Mouse (Mus musculus) spleen, adult 2 months (tissue): ENCODE results near the gene Ccr2. TPM values are rescaled to one million over a fixed set of nuclear protein-coding genes. Genes with fewer than 3 reads are reported as not detected.

Source experiments
- DNase-seq, 2 experiments: peaks; one replicate each; pipeline versions ENCODE4 v3.0.0 to v3.0.0-alpha.2; 2012 to 2021; ENCODE audit warnings: low spot score in 2 of 2, low read depth in 1 of 2
- H3K27ac ChIP-seq: fragments of 200-500 bp; 2 replicates; pipeline ENCODE4 v1.5.1; 2012; ENCODE audit warnings: low read length, inconsistent platforms; ENCODE audit not compliant: insufficient read depth
- H3K27me3 ChIP-seq: fragments of 200-500 bp; 2 replicates; pipeline ENCODE4 v1.6.1; 2012; ENCODE audit warnings: mild to moderate bottlenecking, moderate library complexity, low read length, inconsistent platforms; ENCODE audit not compliant: control insufficient read depth, insufficient read depth
- H3K36me3 ChIP-seq: fragments of 200-500 bp; 2 replicates; pipeline ENCODE4 v1.6.1; 2012; ENCODE audit warnings: mild to moderate bottlenecking, low read length, inconsistent platforms; ENCODE audit not compliant: control insufficient read depth, insufficient read depth
- H3K4me1 ChIP-seq: fragments of 200-500 bp; 2 replicates; pipeline ENCODE4 v1.6.1; 2011; ENCODE audit warnings: inconsistent platforms; ENCODE audit not compliant: control insufficient read depth, insufficient read depth, insufficient read length
- H3K4me3 ChIP-seq: fragments of 200-500 bp; 2 replicates; pipeline ENCODE4 v1.5.1; 2011; ENCODE audit warnings: mild to moderate bottlenecking, inconsistent platforms; ENCODE audit not compliant: insufficient read depth, insufficient read length; ENCODE audit errors: extremely low read depth
- CTCF ChIP-seq: fragments of 200-500 bp; IDR thresholded peaks from 2 replicates; pipeline ENCODE4 v1.5.1; 2011; ENCODE audit warnings: mild to moderate bottlenecking, inconsistent platforms; ENCODE audit not compliant: insufficient read depth, insufficient read length, insufficient replicate concordance; ENCODE audit errors: extremely low read depth
- POLR2A ChIP-seq: fragments of 200-500 bp; IDR thresholded peaks from 2 replicates; pipeline ENCODE4 v1.6.1; 2011; ENCODE audit warnings: low read depth, low read length, inconsistent platforms
- WGBS: fragments of 180-500 bp; shearing (Covaris S2); methylation state at CpG from one replicate; pipeline ENCODE4 v1.1.7; 2018; 5-methylcytosine and 5-hydroxymethylcytosine counted together
- polyA plus RNA-seq: library from polyadenylated mRNA; depleted of rRNA; stranded (reverse); fragments of >200 nt; gene quantifications from 2 replicates; pipeline ENCODE4 v1.2.3, GENCODE M21; 2012; rRNA removed

The Ccr2 gene
- polyA plus RNA-seq, 1 experiment, result 3.7 TPM

DNA sequence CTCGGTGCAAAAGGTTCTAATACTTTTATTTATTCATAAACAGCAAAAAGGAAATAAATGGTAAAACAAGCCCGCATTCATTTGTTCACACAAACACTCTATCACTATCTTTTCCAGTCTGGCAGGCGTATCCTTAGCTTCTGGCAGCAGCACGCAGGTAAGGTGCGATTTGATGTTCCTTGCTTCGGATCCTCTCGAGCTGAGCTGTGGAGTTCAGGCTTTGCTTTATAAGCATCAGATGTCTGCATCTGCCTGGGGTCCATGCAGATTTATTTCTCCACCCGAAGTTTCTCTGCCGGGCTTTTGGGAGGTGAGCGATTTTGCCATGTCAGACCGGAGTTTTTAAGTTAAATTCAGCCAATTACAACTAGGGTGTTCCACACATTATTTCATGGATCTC, 35.9 kb downstream of the Ccr2 start:
- 79% methylated on average over 11 of the region's 11 CpGs for WGBS
- H3K27ac ChIP-seq, result no peak overlapping the region
- H3K4me1 ChIP-seq, result no peaks in the 10 kb centered on the region
- no peak overlapping the region for H3K4me3 ChIP-seq
- no peak for DNase-seq
- TF ChIP-seq POLR2A (no peak), CTCF (no peak)
- no peaks in the 10 kb centered on the region for H3K27me3 ChIP-seq
- H3K36me3 ChIP-seq, result no peaks in the 10 kb centered on the region

GRCm38 (mm10) chr9:124138055-124138775, 36.5 kb downstream of the Ccr2 start:
- DNase-seq, result no peak

GRCm38 (mm10) chr9:124143678-124144077, 41.9 kb downstream of the Ccr2 start:
- Histone ChIP-seq H3K4me1 (peaks cover 2% of the 10 kb centered on the region; the same call in 1 of the 2 replicates), H3K27me3 (no peaks in the 10 kb centered on the region), H3K4me3 (no peak overlapping the region), H3K27ac (no peak overlapping the region; the same call in 1 of the 2 replicates), H3K36me3 (no peaks in the 10 kb centered on the region)
- DNase-seq, result peak in 1 of 2 experiments; percentile 40
- 11% methylated on average over 1 of the region's 1 CpGs for WGBS
- TF ChIP-seq CTCF (no peak), POLR2A (no peak)

More at GRCm38 (mm10) chr9:124138055-124138775, 36.5 kb downstream of the Ccr2 start:
- Histone ChIP-seq H3K36me3 (no peaks in the 10 kb centered on the region), H3K4me3 (no peak overlapping the region), H3K27me3 (no peaks in the 10 kb centered on the region), H3K27ac (no peak overlapping the region), H3K4me1 (0 out of 2 replicates have a peak, but pooled peaks cover 2% of the 10 kb centered on the region)
- 69% methylated on average over 4 of the region's 4 CpGs for WGBS
- TF ChIP-seq POLR2A (no peak), CTCF (no peak)

GRCm38 (mm10) chr9:124146307-124146706, 44.6 kb downstream of the Ccr2 start:
- peaks cover 2% of the 10 kb centered on the region; the same call in 1 of the 2 replicates for H3K4me1 ChIP-seq
- H3K36me3 ChIP-seq, result no peaks in the 10 kb centered on the region
- H3K27ac ChIP-seq, result no peak overlapping the region
- H3K4me3 ChIP-seq, result no peak overlapping the region
- H3K27me3 ChIP-seq, result no peaks in the 10 kb centered on the region
- no peak for DNase-seq
- TF ChIP-seq POLR2A (no peak), CTCF (no peak)

Other genes starting within 250 kb of the Ccr2 start
- 3.2 and 3.5 TPM in 2 replicates for gene Xcr1, start 239.9 kb upstream of the Ccr2 start, polyA plus RNA-seq
- 4.2 and 4.4 TPM in 2 replicates for gene Ccr1, start 133.3 kb upstream of the Ccr2 start, polyA plus RNA-seq
- 0.41 and 0.53 TPM in 2 replicates for gene Ccr1l1, start 123.5 kb upstream of the Ccr2 start, polyA plus RNA-seq
- 4.3 and 6.2 TPM in 2 replicates for gene Ccr3, start 80.0 kb upstream of the Ccr2 start, polyA plus RNA-seq
- 1.1 and 2.0 TPM in 2 replicates for gene Ccr5, start 19.6 kb downstream of the Ccr2 start, polyA plus RNA-seq
- gene 2010315B03Rik, start 210.7 kb downstream of the Ccr2 start, polyA plus RNA-seq, result 2.1 and 2.6 TPM in 2 replicates